Mouse (Mus musculus) stomach, postnatal 0 days (tissue): Measurements from ENCODE around the gene Ccdc33. TPM values are rescaled to one million over a fixed set of nuclear protein-coding genes. Genes with fewer than 3 reads are reported as not detected.
A peak's percentile ranks its signal among the peaks of the same experiment; 100 is the strongest.

Experiments
- ATAC-seq: fragments of 200-750 bp; cut with Nextera tagmentation; 2 replicates; pipeline ENCODE4 v1.8.0; 2017; ENCODE audit not compliant: low FRiP score, low TSS enrichment
- DNase-seq: peaks from one replicate; pipeline ENCODE4 v3.0.0-alpha.2; 2016; ENCODE audit warnings: low spot score
- H3K27ac ChIP-seq: fragments of 300-500 bp; sonication (generic); replicated peaks from 2 replicates; pipeline ENCODE4 v1.5.1; 2014; ENCODE audit warnings: mild to moderate bottlenecking, control low read depth
- H3K27me3 ChIP-seq: fragments of 300-500 bp; sonication (generic); 2 replicates; pipeline ENCODE4 v1.6.1; 2014; ENCODE audit warnings: low read length; ENCODE audit not compliant: control insufficient read depth, insufficient read depth
- H3K36me3 ChIP-seq: fragments of 300-500 bp; sonication (generic); 2 replicates; pipeline ENCODE4 v1.6.1; 2014; ENCODE audit warnings: low read length, mixed read lengths; ENCODE audit not compliant: control insufficient read depth, insufficient read depth
- H3K4me1 ChIP-seq: fragments of 300-500 bp; sonication (generic); replicated peaks from 2 replicates; pipeline ENCODE4 v1.6.1; 2014; ENCODE audit warnings: antibody characterized with exemption; ENCODE audit not compliant: control insufficient read depth, insufficient read depth
- H3K4me2 ChIP-seq: fragments of 300-500 bp; sonication (generic); replicated peaks from 2 replicates; pipeline ENCODE4 v1.6.1; 2014; ENCODE audit warnings: low read depth, mild to moderate bottlenecking, control low read depth, moderate library complexity
- H3K4me3 ChIP-seq: fragments of 300-500 bp; sonication (generic); 2 replicates; pipeline ENCODE4 v1.5.1; 2014; ENCODE audit warnings: low read depth, low read length, control low read depth
- H3K9ac ChIP-seq: fragments of 300-500 bp; sonication (generic); 2 replicates; pipeline ENCODE4 v1.6.1; 2014; ENCODE audit warnings: mild to moderate bottlenecking, low read length, control low read depth, mixed read lengths
- H3K9me3 ChIP-seq: fragments of 300-500 bp; sonication (generic); 2 replicates; pipeline ENCODE4 v1.6.1; 2016; ENCODE audit warnings: low read length; ENCODE audit not compliant: control insufficient read depth
- CTCF ChIP-seq: IDR thresholded peaks from 2 replicates; pipeline ENCODE4 v1.5.1; 2016; ENCODE audit warnings: antibody characterized with exemption, low read depth, mild to moderate bottlenecking, moderate library complexity
- EP300 ChIP-seq: optimal IDR thresholded peaks from 2 replicates; pipeline ENCODE3; 2016; ENCODE audit warnings: antibody characterized with exemption
- WGBS: fragments of 180-500 bp; shearing (Covaris S2); extraction: QIAGEN DNeasy Blood & Tissue Kit; methylation state at CpG from one replicate; pipeline ENCODE4 v1.1.7; 2014; 5-methylcytosine and 5-hydroxymethylcytosine counted together
- polyA plus RNA-seq: library from polyadenylated mRNA; unstranded; fragments of >200 nt; fragmentation: Nextera tagmentation; extraction: Ambion mirVana; gene quantifications from 2 replicates; pipeline ENCODE4 v1.2.1, GENCODE M21; 2015

The Ccdc33 gene
- polyA plus RNA-seq, 1 experiment from 2014 or later, result not detected

DNA sequence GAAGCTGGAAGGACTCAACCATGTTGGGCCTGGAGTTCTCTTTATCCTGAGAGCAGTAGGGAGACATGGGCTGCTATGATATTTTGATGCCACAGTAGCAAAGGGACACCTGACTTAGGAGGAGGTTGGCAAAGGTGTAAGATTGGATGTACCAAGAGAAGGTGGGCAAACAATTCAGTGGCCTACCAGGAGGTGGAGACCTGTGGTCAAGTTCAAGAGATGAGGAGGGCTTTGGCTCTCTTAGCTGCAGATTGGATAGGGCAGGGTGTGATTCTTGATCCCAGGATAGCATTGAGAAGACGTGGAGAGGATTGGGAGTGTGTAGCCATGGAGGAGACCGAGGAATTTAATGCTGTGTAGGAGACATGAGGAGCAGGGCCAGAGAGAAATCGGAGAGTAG lies 24.8 kb downstream of the Ccdc33 start:
- no peak for TF ChIP-seq EP300
- peak; percentile 22; the same call in 1 of the 2 replicates for TF ChIP-seq CTCF
- no peaks in the 10 kb centered on the region for H3K36me3 ChIP-seq
- no peak overlapping the region for H3K27ac ChIP-seq
- no peak overlapping the region for H3K9ac ChIP-seq
- no peaks in the 10 kb centered on the region for H3K27me3 ChIP-seq
- no peak overlapping the region for H3K4me3 ChIP-seq
- ATAC-seq (no peak), DNase-seq (no peak)
- H3K4me1 ChIP-seq, result no peaks in the 10 kb centered on the region
- no peaks in the 10 kb centered on the region for H3K9me3 ChIP-seq
- 76% methylated on average over 3 of the region's 3 CpGs for WGBS
- no peak overlapping the region for H3K4me2 ChIP-seq

DNA sequence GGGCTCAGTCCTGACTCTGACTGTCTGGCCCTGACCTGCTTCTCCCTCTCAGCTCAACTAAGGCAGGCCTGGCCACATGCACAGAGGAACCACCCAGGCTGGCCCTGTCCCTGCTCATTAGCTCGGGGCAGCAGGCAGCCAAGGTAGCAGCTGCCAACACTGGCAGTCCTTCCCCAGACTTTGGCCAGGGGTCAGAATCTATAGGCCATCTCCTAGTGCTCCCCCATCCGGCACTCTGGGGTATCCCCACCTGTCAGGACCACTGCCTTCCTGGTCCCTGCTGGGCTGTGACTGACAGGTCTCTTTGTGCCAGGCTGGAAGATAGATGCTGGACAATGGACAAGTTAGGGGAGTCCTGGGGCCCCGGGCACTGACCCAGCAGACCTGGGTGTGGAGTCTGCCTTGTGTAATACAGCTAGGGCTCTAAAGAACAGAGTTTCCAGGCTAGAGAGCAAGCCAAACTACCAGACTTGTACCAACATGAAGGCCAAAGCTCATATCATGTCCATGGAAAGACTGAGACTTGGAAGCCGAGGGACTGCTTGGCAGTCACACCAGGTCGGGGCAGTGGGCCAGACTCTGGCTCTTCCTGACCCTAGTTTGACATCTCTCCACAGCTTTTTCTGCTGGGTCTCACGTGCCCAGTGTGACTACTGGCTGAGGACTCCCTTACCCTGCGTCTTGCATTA lies 25.9 kb downstream of the Ccdc33 start:
- TF ChIP-seq EP300 (no peak), CTCF (no peak)
- H3K4me3 ChIP-seq, result no peak overlapping the region
- no peak overlapping the region for H3K9ac ChIP-seq
- ATAC-seq (no peak), DNase-seq (no peak)
- H3K36me3 ChIP-seq, result no peaks in the 10 kb centered on the region
- no peaks in the 10 kb centered on the region for H3K9me3 ChIP-seq
- 58% methylated on average over 7 of the region's 7 CpGs for WGBS
- no peak overlapping the region for H3K27ac ChIP-seq
- H3K4me2 ChIP-seq, result no peak overlapping the region
- no peaks in the 10 kb centered on the region for H3K27me3 ChIP-seq
- no peaks in the 10 kb centered on the region for H3K4me1 ChIP-seq

DNA sequence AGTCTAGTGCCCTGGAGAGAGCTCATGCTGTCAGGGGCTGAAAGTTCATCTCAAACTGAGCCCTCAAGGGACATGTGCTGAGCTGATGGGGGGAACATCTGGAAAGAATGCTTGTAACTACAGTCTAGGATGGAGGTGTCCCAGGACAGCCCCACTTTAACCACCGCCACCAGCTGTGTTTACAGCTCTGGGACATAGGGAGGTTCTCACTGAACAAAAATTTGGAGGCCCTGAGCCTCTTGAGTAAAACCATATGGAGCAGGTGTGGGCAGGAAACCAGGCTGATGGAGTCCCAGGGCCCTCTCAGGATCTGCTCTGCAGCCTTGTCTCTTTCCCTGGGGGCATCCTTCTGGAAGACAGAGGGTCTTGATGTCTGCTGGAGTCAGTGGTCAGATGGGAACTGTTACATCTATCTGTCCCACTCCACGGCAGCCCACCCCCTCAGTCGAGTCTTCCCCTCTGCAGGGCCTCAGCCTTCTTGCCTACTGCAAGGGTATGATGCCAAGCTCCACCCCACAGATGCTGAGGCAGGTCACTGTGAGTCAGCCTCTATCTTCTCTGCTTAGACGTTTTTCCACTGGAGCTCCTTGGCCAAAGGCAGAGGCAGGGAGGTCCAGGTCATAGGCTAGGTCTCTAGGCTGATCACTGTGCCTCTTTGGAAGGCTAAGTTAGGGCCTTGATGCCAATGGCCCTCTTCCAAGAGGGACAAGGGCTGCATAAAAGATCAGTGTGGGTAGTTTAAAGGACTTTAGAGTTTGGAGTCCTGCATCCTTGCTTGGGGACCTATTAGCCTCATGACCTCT lies 26.8 kb downstream of the Ccdc33 start:
- Histone ChIP-seq H3K36me3 (no peaks in the 10 kb centered on the region), H3K4me1 (no peaks in the 10 kb centered on the region), H3K27ac (no peak overlapping the region), H3K27me3 (no peaks in the 10 kb centered on the region), H3K9me3 (no peaks in the 10 kb centered on the region), H3K4me2 (no peak overlapping the region), H3K4me3 (no peak overlapping the region), H3K9ac (no peak overlapping the region)
- ATAC-seq (no peak), DNase-seq (no peak)
- WGBS, result 32% methylated on average over 4 of the region's 4 CpGs
- TF ChIP-seq CTCF (no peak), EP300 (no peak)

DNA sequence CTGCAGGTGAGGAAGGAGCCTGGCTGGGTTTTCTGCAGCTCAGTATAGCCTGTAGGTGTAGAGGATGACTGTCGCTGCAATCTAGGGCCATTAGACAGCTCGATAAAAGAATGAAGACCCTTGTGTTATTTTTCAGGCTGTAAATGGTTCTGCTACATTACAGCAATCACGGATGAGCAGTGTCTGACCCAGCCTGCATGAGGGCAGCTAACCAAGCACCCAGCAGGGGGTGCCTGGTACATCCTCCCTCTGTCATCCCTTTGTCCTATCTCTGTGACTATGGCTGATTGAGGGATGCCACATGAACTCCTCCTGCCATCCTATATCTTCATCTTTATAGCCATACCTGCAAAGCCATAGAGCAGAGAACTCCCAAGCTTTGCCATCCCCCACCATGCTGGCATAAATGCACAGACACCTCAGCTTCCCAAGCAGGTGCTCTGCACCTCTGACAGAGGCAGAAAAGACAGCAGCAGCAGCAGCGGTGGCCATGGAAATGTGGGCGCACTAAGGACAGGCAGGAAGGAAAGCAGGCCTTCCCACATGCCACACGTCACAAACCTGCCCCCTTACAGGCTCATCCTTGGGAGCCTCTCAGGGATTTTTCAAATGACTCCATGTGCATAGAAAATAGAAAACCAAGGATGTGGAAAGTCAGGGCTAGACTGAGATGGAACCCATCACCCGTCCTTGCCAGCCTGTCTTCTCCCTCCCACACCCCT lies 31.2 kb downstream of the Ccdc33 start:
- no peak for DNase-seq
- Histone ChIP-seq H3K36me3 (no peaks in the 10 kb centered on the region), H3K4me1 (no peaks in the 10 kb centered on the region), H3K9me3 (no peaks in the 10 kb centered on the region), H3K27me3 (no peaks in the 10 kb centered on the region), H3K9ac (no peak overlapping the region), H3K4me2 (no peak overlapping the region), H3K27ac (no peak overlapping the region), H3K4me3 (no peak overlapping the region)
- TF ChIP-seq CTCF, result peak; percentile 16; the same call in 1 of the 2 replicates
- no peak for TF ChIP-seq EP300
- WGBS, result 73% methylated on average over 7 of the region's 7 CpGs
- ATAC-seq, result no peak

DNA sequence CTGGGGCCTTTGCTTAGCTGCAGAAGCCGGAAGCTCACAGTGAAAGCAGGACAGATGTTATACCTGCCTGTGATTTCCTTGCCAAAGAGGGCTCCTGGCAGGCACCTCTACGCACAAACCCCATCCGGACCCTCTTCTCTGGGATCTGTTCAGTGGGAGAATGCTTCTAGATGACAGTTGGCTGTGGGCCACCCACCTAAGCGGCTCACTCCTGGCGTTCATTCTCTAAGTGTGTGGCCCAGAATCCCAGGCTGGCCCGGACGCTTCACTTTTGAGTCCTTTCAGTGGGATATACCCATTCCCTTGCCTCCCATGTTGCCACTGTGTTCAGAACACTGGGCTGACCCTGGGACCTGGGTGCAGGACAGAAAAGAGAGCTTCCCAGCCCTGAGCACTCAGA lies 31.8 kb downstream of the Ccdc33 start:
- no peak overlapping the region for H3K27ac ChIP-seq
- H3K4me1 ChIP-seq, result no peaks in the 10 kb centered on the region
- no peaks in the 10 kb centered on the region for H3K36me3 ChIP-seq
- 60% methylated on average over 7 of the region's 7 CpGs for WGBS
- no peak overlapping the region for H3K4me2 ChIP-seq
- no peaks in the 10 kb centered on the region for H3K9me3 ChIP-seq
- no peak overlapping the region for H3K4me3 ChIP-seq
- no peaks in the 10 kb centered on the region for H3K27me3 ChIP-seq
- ATAC-seq, result no peak
- no peak for DNase-seq
- no peak overlapping the region for H3K9ac ChIP-seq
- no peak for TF ChIP-seq EP300
- no peak for TF ChIP-seq CTCF
